Mouse (Mus musculus): ENCODE data around the gene Riox1. TPM values are rescaled to one million over a fixed set of nuclear protein-coding genes. Genes with fewer than 3 reads are reported as not detected.
"Not testable (repeated sequence)": the region's sequence is repeated elsewhere in the genome, so short reads cannot be mapped to it uniquely, and the experiment has no call there.

Riox1 gene
- polyA plus RNA-seq, 1 experiment, result 16.4 TPM

DNA sequence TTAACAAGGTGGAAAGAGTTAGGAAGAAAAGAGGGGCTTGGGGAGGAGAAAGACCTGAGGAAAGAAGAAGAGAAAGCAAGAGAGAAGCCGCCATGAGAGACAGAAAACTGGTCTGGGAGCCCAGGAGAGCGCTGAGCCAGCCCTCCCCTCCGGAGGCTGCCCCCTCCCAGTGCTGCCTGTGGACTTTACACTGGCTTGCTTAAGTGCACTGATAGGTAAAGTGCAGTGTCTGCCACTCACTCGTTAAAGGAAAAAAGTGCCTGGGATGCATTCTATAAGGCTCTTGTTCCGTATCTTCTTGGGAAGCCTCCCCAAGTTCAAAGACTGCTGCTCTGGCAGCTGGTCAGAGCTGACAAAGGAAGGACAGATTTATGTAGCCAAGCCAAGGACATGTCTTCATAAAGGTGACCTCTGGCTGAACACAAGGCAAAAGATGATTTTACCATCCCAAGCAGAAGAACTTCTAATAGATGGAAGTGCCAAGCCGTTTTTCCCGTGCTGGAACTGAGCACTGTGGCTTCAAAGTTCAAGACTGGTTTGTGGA lies 25.2 kb upstream of the Riox1 start:
- TF ChIP-seq CTCF (IDR thresholded peaks at IDR 0.05; ENCODE audit: borderline replicate concordance, extremely low read depth, insufficient read depth, insufficient read length) (no peak), POLR2A (IDR thresholded peaks at IDR 0.05; ENCODE audit: borderline replicate concordance, extremely low read depth, insufficient read depth, insufficient read length, poor library complexity, severe bottlenecking) (no peak)
- DNase-seq (ENCODE audit: low read depth), result no peak

DNA sequence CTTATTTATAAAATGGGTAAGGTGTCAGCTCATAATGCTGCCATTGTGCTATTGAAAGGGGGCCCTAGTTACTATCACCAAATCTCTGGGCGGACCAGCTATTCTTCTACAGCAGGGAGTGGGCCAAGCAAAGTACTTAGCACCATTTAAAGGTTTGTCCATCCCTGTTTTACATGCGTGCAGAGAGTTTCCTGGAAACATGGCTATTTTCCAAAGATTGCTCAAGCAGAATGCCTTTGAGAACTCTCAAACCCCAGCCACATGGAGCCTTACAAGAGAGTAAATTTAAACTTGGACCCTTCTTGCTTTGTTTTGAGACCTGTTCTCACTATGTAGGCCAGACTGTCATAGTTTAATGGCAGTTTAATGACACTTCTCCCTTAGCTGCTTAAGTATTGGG lies 24.3 kb upstream of the Riox1 start:
- TF ChIP-seq POLR2A (IDR thresholded peaks at IDR 0.05; ENCODE audit: borderline replicate concordance, extremely low read depth, insufficient read depth, insufficient read length, poor library complexity, severe bottlenecking), result no peak
- TF ChIP-seq CTCF (IDR thresholded peaks at IDR 0.05; ENCODE audit: borderline replicate concordance, extremely low read depth, insufficient read depth, insufficient read length), result no peak
- no peak for DNase-seq (ENCODE audit: low read depth)

DNA sequence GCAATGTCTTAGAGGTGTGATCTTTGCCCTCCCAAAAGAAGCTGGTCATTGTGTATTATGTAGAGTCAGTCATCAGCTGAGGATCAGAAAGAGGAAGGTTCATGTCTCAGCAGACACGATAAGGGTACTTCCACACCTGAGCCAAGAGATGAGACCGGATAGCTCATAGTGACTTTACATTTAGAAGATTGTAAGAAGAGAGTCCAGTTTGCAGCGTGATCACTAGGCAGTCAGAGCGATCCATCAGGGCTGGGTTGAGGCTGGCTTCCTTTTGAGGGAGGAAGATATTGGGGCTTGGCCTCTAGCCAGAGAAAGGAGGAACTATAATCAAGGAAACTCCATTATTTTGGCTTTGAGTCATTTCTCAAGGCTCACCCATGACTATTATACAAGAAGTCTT lies 22.7 kb upstream of the Riox1 start:
- DNase-seq (ENCODE audit: low read depth), result no peak
- no peak for TF ChIP-seq CTCF (IDR thresholded peaks at IDR 0.05; ENCODE audit: borderline replicate concordance, extremely low read depth, insufficient read depth, insufficient read length)
- no peak for TF ChIP-seq POLR2A (IDR thresholded peaks at IDR 0.05; ENCODE audit: borderline replicate concordance, extremely low read depth, insufficient read depth, insufficient read length, poor library complexity, severe bottlenecking)

DNA sequence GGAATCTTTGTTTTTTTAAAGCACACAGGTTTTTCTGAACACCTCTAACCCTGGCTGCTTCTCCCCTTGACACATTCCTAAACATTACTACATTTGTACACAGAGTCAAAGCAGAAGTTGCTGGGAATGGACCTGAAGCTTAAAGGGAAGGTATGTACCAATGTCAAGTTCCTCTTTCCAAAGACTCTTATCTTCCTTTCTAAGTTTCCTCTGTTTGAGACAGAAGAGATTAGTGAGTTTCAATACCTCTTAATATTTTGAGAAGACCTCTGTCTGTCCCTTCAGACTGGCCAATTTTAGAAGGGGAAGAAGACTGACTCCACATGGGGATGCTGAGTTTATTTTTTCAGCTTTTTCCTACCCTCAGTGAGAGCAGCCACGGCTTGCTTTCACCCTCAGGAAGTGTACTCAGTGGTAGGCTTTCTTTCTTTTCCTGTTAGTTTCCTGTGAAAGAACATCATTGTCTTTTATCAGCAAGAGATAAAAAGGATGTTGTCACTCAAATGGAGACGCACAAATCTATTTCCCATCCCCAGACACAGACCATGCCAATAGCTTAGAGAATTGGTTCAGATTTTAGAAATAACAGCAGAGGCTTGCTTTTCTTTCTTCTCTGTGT lies 21.1 kb upstream of the Riox1 start:
- TF ChIP-seq CTCF (IDR thresholded peaks at IDR 0.05; ENCODE audit: borderline replicate concordance, extremely low read depth, insufficient read depth, insufficient read length), result no peak
- no peak for TF ChIP-seq POLR2A (IDR thresholded peaks at IDR 0.05; ENCODE audit: borderline replicate concordance, extremely low read depth, insufficient read depth, insufficient read length, poor library complexity, severe bottlenecking)
- DNase-seq (ENCODE audit: low read depth), result no peak

DNA sequence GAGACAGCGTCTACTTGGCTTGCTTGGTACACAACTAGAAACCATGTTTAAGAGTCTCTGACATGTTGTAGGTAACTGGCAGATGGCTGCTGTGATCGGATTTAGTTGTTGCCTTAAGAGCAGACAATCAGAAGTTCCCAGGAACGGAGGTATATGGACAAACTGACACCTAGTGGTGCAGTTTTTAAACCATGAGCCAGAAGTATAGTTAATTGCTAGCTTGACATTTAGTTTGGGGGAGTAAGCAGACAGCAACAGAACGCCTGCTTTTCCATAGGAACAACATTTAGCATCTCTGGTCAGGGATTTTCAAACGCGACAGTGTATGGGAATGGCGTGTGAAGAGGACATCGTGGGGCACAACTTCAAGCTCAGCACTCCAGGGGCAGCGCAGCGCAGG lies 12.8 kb upstream of the Riox1 start:
- DNase-seq (ENCODE audit: low read depth), result no peak
- TF ChIP-seq POLR2A (IDR thresholded peaks at IDR 0.05; ENCODE audit: borderline replicate concordance, extremely low read depth, insufficient read depth, insufficient read length, poor library complexity, severe bottlenecking) (no peak), CTCF (IDR thresholded peaks at IDR 0.05; ENCODE audit: borderline replicate concordance, extremely low read depth, insufficient read depth, insufficient read length) (no peak)

DNA sequence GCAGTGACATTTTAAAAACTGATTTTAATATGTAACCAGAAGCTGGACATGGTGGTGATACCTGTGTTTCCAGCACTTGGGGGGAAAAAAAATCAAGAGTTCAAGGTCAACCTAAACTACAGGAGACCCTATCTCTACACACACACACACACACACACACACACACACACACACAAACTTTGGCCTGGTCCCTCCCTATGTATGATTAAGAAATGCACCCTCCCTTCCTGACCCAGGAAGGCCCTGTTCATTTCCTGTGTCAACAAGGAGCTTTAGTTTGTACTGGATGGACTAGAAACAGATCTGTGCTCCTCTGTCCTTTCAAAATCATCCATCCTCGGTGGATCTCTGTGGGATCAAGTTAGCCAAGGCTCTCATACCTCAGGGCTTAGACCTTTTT lies 11.8 kb upstream of the Riox1 start:
- DNase-seq (ENCODE audit: low read depth), result not testable (repeated sequence)

DNA sequence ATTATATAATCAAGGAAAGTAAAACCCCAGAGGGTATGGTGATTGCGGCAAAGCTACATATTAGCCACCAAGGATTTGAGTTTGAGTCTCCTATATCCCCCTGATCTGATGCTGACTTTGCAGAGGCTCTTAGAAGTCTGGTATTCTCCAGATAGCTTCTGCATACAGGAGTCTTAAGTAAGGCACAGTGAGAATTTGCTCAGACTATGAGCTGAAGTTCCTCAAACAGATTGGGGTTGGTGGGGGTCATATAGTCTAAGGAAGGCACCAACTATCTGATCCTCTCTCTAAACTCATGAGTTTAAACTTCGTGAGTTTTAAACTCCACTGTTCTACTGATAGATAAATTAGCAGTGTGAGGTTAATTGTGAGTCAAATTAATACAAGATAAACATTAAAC lies 11.1 kb upstream of the Riox1 start:
- no peak for DNase-seq (ENCODE audit: low read depth)

DNA sequence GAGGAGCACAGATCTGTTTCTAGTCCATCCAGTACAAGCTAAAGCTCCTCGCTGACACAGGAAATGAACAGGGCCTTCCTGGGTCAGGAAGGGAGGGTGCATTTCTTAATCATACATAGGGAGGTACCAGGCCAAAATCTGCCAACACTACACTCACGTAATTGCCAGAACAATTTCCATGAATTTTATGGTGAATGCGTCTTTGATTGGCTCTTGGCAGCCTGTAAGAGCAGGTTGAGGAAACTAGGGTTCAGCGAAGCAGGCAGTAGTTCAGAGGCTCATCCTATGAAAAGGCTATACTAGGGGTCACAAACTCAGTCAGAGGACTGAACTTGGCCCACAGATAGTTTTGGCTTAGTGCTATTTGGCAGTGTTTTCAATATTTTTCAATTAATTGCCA lies 10.4 kb upstream of the Riox1 start:
- TF ChIP-seq CTCF (IDR thresholded peaks at IDR 0.05; ENCODE audit: borderline replicate concordance, extremely low read depth, insufficient read depth, insufficient read length) (no peak), POLR2A (IDR thresholded peaks at IDR 0.05; ENCODE audit: borderline replicate concordance, extremely low read depth, insufficient read depth, insufficient read length, poor library complexity, severe bottlenecking) (no peak)
- DNase-seq (ENCODE audit: low read depth), result no peak

More for the DNA sequence above, 11.1 kb upstream of the Riox1 start:
- TF ChIP-seq CTCF (IDR thresholded peaks at IDR 0.05; ENCODE audit: borderline replicate concordance, extremely low read depth, insufficient read depth, insufficient read length) (no peak), POLR2A (IDR thresholded peaks at IDR 0.05; ENCODE audit: borderline replicate concordance, extremely low read depth, insufficient read depth, insufficient read length, poor library complexity, severe bottlenecking) (no peak)

DNA sequence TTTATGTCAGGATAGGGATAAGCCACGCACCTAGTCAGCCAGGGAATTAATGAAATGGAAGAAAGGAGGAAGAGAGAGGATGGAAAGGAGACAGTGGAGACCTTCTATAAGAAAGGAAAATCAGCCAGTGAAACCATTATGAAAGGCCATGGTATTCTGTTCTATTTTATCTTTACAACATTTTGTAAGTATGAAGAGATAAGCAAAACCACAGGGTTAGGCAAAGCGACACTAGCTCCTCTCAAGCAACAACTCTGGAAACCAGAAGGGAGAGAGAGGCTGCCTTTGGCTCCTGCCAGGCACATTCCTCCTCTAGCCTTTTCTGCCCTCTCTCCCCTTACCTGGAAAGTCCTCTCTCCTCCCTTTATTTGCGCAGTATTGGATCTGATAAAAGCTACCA lies 8.5 kb upstream of the Riox1 start:
- TF ChIP-seq CTCF (IDR thresholded peaks at IDR 0.05; ENCODE audit: borderline replicate concordance, extremely low read depth, insufficient read depth, insufficient read length) (no peak), POLR2A (IDR thresholded peaks at IDR 0.05; ENCODE audit: borderline replicate concordance, extremely low read depth, insufficient read depth, insufficient read length, poor library complexity, severe bottlenecking) (no peak)
- no peak for DNase-seq (ENCODE audit: low read depth)

DNA sequence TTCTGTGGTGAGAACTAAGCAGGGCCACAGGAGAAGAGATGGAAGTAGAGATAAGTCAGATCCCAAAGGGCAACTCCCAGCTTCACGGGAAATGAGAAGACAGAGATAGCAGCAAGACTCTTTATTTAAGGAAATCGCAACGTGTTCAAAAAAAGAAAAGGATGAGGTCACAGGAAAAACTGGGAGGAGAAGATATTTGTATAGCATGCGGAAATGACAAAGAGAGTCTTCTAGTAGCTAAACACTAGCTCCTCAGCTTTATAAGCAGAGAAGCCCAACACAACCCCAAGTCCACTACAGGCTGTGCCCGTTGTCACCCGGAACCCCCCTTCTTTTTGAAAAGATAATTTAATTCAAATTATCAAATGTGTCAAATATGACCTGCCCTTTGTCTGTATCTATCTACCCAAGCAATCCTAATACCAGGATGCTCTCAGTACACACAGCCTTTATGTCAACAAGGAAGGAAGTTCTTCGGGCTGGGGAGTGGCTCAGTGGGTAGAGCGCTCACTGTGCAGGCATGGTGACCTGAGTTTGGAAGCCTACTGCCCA lies 3.1 kb upstream of the Riox1 start:
- no peak for DNase-seq (ENCODE audit: low read depth)
- TF ChIP-seq CTCF (IDR thresholded peaks at IDR 0.05; ENCODE audit: borderline replicate concordance, extremely low read depth, insufficient read depth, insufficient read length) (no peak), POLR2A (IDR thresholded peaks at IDR 0.05; ENCODE audit: borderline replicate concordance, extremely low read depth, insufficient read depth, insufficient read length, poor library complexity, severe bottlenecking) (no peak)

DNA sequence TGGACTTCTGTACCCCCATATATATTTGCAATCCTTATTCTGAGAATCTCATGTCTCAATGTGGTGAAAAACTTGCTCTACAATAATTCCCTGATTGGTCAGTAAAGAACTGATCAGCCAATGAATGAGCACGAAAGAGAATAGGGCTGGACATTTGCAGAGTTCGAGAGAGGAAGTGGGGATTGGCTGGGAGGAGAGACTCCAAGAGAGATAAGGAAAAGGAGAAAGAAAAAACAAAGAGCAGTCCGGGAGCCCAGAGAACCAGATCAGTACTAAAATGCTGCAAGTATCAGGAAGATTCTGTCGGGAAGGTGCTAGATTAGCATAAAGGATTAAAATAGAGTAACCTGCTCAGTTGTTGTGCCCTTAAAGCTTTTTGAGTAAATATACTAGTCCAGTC lies 1.4 kb upstream of the Riox1 start:
- TF ChIP-seq CTCF (IDR thresholded peaks at IDR 0.05; ENCODE audit: borderline replicate concordance, extremely low read depth, insufficient read depth, insufficient read length) (no peak), POLR2A (IDR thresholded peaks at IDR 0.05; ENCODE audit: borderline replicate concordance, extremely low read depth, insufficient read depth, insufficient read length, poor library complexity, severe bottlenecking) (no peak)
- DNase-seq (ENCODE audit: low read depth), result no peak

DNA sequence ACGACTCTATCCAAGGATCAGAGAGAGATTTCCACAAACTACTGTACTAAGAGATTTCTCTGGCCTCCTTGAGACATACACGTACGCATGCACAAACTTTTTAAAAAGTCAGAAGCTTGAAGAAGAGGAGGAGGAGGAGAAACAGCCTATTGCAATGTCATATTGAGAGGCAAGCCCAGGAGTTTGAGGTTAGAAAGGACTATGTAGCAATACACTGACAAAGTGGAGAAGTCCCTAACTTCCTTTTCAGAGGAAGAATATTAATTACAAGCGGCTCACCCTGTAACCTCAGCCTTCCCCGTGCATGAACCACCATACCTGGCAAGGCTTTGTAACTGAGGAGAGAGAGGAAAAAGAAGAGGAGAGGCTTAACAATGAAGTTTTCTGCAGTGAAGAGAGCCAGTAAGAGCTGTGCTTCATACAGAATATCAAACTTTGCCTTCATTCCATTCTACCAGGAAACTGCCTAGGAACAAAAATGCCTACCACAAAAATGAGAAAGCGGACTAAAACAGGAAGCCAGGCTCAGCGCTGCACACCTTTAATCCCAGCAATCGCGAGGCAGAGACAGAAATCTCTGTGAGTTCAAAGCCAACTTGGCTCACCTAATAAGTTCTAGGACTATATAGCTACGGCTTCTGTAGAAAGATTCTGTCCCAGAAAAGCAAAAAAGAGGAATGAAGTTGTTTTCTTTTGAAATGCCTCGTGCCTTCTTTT lies 474 bp upstream of the Riox1 start:
- TF ChIP-seq POLR2A (IDR thresholded peaks at IDR 0.05; ENCODE audit: borderline replicate concordance, extremely low read depth, insufficient read depth, insufficient read length, poor library complexity, severe bottlenecking) (no peak), CTCF (IDR thresholded peaks at IDR 0.05; ENCODE audit: borderline replicate concordance, extremely low read depth, insufficient read depth, insufficient read length) (no peak)
- no peak for DNase-seq (ENCODE audit: low read depth)
